Mouse (Mus musculus): ENCODE results near the gene Arhgdia. TPM values are rescaled to one million over a fixed set of nuclear protein-coding genes. Genes with fewer than 3 reads are reported as not detected.

Gene Arhgdia
- polyA plus RNA-seq, 1 experiment from 2014 or later = 444 TPM

DNA sequence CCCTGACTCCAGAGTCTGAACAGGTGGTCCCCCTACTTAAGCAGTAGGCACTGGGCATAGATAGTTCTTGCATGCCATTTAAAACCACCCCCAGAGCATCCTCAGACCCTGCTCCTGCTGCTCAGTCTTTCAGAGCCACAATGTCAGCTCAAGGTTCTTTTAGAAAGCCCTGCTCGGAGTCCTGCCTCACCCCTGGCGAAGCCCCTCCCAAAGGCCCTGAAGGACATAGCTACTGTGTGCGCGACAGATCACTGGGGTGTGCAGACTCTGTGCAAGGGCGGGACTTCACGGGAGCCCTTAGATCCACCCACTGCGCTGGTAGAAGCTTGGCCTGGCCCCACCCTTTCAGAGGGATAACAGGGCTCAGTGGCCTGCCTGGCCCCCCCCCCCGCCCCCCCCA lies 27.8 kb upstream of the Arhgdia start:
- H3K4me3 ChIP-seq (replicated peaks; ENCODE audit: low read depth, low read length) = 0 out of 2 replicates have a peak overlapping the region, but pooled peaks have one; percentile 8
- ATAC-seq (replicated peaks; ENCODE audit: low FRiP score, low read depth) = peak; percentile 41; the same call in 1 of the 2 replicates
- peak; percentile 33 for DNase-seq (ENCODE audit: low spot score)
- H3K9me3 ChIP-seq (replicated peaks; ENCODE audit: low read length) = no peaks in the 10 kb centered on the region
- TF ChIP-seq CTCF (IDR thresholded peaks at IDR 0.05; ENCODE audit: low read depth) = no peak
- peak overlapping the region; percentile 49 for H3K4me2 ChIP-seq (ENCODE audit: low read length)
- WGBS = 30% methylated on average over 8 of the region's 8 CpGs
- H3K9ac ChIP-seq (ENCODE audit: low read depth, low read length) = no peak overlapping the region
- H3K4me1 ChIP-seq (replicated peaks; ENCODE audit: insufficient read depth, low read length) = peaks cover 6% of the 10 kb centered on the region
- peaks cover 36% of the 10 kb centered on the region for H3K36me3 ChIP-seq (ENCODE audit: insufficient read depth, low read length)
- no peaks in the 10 kb centered on the region for H3K27me3 ChIP-seq (ENCODE audit: insufficient read depth, low read length)
- peak overlapping the region; percentile 31; the same call in 1 of the 2 replicates for H3K27ac ChIP-seq

DNA sequence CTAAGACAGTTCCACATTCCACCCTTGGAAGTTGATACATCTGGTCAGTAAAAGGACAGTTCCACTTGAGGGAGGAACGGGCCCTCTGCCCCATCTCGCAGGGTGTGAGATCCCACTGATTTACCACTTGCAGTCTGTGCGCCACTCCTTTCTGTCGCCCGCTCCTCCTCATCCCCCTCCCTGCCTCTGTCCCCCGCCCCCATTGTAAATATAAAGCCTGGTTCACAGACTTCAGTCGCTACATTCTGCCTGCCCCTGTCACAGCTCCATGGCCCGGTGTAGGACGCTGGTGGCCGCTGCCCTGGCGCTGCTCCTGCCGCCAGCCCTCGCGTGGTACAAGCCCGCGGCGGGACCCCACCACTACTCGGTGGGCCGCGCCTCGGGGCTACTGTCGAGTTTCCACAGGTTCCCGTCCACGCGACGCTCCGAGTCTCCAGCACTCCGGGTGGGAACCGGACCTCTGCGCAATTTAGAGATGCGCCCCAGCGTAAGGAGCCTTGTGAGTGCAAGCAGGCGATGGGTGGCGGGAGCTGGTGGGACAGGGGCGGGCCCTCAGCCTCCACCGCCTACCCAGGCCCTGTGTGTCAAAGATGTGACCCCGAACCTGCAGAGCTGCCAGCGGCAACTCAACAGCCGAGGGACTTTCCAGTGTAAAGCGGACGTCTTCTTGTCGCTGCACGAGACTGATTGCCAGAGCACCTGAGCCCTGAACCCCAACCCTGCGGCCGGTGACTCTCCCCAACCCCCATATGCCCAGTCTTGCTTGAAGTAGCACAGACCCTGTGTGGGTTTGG lies 27.0 kb upstream of the Arhgdia start, which contains the start of gene Npb:
TSS of gene Npb (plus strand) at position 237 of the 794 bp plus-strand sequence.
- H3K9me3 ChIP-seq (replicated peaks; ENCODE audit: low read length) = no peaks in the 10 kb centered on the region
- ATAC-seq (replicated peaks; ENCODE audit: low FRiP score, low read depth) (no peak; the same call in 1 of the 2 replicates), DNase-seq (ENCODE audit: low spot score) (peak; percentile 64)
- peak within 1 kb of the TSS; percentile 31; the same call in 1 of the 2 replicates for H3K27ac ChIP-seq
- 5% methylated on average over 45 of the region's 45 CpGs for WGBS
- no peaks in the 10 kb centered on the region for H3K27me3 ChIP-seq (ENCODE audit: insufficient read depth, low read length)
- peak within 1 kb of the TSS; percentile 46 for H3K9ac ChIP-seq (ENCODE audit: low read depth, low read length)
- H3K4me1 ChIP-seq (replicated peaks; ENCODE audit: insufficient read depth, low read length) = peaks cover 6% of the 10 kb centered on the region
- no peak for TF ChIP-seq CTCF (IDR thresholded peaks at IDR 0.05; ENCODE audit: low read depth)
- peak within 1 kb of the TSS; percentile 8 for H3K4me3 ChIP-seq (replicated peaks; ENCODE audit: low read depth, low read length)
- peak within 1 kb of the TSS; percentile 49 for H3K4me2 ChIP-seq (ENCODE audit: low read length)
- H3K36me3 ChIP-seq (ENCODE audit: insufficient read depth, low read length) = peaks cover 40% of the 10 kb centered on the region

DNA sequence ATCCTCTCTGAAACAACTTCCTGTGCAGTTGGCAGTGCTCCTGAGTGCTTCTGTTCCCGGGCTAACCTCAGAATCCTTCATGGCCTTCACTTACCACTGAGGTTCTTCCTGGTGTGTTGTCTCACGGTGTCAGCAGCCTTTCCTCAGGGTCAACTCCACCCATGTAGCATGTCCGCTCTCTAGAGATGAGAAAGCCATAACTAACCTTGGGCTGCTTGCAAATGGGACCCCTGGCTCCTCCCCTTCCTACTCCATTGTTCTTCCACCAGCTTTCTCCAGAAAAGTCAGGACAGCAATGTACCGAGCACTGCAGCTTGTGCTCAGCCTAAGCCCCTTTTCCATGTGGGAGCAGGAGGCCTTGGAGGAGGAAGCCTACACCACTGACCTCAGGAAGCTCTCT lies 25.3 kb upstream of the Arhgdia start:
- Histone ChIP-seq H3K9ac (ENCODE audit: low read depth, low read length) (no peak overlapping the region), H3K36me3 (ENCODE audit: insufficient read depth, low read length) (peaks cover 48% of the 10 kb centered on the region), H3K27me3 (ENCODE audit: insufficient read depth, low read length) (no peaks in the 10 kb centered on the region), H3K27ac (no peak overlapping the region), H3K4me2 (ENCODE audit: low read length) (no peak overlapping the region), H3K9me3 (replicated peaks; ENCODE audit: low read length) (no peaks in the 10 kb centered on the region), H3K4me1 (replicated peaks; ENCODE audit: insufficient read depth, low read length) (peaks cover 6% of the 10 kb centered on the region), H3K4me3 (replicated peaks; ENCODE audit: low read depth, low read length) (no peak overlapping the region)
- no peak for TF ChIP-seq CTCF (IDR thresholded peaks at IDR 0.05; ENCODE audit: low read depth)
- 67% methylated on average over 4 of the region's 4 CpGs for WGBS
- ATAC-seq (replicated peaks; ENCODE audit: low FRiP score, low read depth) (no peak), DNase-seq (ENCODE audit: low spot score) (no peak)

DNA sequence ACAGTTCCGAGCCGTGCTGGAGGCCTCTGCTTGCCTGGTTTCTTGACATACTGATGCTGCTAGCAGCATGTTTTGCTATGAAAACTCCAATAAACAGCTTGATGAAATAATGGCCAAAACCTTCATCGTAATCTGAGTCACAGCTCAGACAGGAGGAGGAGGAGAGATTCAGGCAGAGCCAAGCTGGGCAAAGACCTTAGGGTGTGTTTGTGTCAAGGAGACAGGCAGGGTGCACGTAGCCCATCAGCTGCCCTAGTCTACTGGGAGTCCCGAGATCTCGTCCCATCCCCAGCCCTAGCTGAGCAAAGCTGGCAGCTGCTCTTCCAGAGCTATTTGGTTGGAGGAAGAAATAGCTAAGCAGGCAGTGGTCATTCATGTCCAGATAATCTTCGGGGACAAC lies 24.2 kb upstream of the Arhgdia start:
- WGBS = 90% methylated on average over 7 of the region's 7 CpGs
- Histone ChIP-seq H3K9ac (ENCODE audit: low read depth, low read length) (no peak overlapping the region), H3K4me1 (replicated peaks; ENCODE audit: insufficient read depth, low read length) (peaks cover 6% of the 10 kb centered on the region), H3K9me3 (replicated peaks; ENCODE audit: low read length) (no peaks in the 10 kb centered on the region), H3K27me3 (ENCODE audit: insufficient read depth, low read length) (no peaks in the 10 kb centered on the region), H3K36me3 (ENCODE audit: insufficient read depth, low read length) (peaks cover 42% of the 10 kb centered on the region), H3K4me2 (ENCODE audit: low read length) (no peak overlapping the region), H3K27ac (no peak overlapping the region), H3K4me3 (replicated peaks; ENCODE audit: low read depth, low read length) (no peak overlapping the region)
- DNase-seq (ENCODE audit: low spot score) (no peak), ATAC-seq (replicated peaks; ENCODE audit: low FRiP score, low read depth) (no peak)
- TF ChIP-seq CTCF (IDR thresholded peaks at IDR 0.05; ENCODE audit: low read depth) = no peak

DNA sequence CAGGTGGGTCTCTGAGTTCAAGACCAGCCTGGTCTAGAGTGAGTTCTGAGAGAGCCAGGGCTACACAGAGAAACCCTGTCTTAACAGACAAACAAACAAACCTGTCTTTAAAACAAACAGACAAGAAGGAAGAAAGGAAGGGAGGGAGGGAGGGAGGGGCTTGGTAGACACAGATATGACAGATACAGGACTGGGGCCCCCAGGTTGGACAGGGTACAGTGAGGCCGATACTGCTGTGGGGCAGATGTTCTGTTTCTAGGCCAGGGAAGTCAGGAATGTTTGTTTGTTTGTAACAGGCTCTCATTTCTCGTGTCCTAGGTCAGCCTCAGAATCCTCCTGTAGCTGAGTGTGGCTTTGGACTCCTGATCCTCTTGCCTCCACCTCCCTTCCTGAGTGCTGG lies 22.1 kb upstream of the Arhgdia start:
- Histone ChIP-seq H3K4me3 (replicated peaks; ENCODE audit: low read depth, low read length) (no peak overlapping the region), H3K27me3 (ENCODE audit: insufficient read depth, low read length) (no peaks in the 10 kb centered on the region), H3K4me1 (replicated peaks; ENCODE audit: insufficient read depth, low read length) (peaks cover 6% of the 10 kb centered on the region; the same call in 1 of the 2 replicates), H3K27ac (no peak overlapping the region), H3K4me2 (ENCODE audit: low read length) (no peak overlapping the region), H3K36me3 (ENCODE audit: insufficient read depth, low read length) (peaks cover 38% of the 10 kb centered on the region), H3K9me3 (replicated peaks; ENCODE audit: low read length) (no peaks in the 10 kb centered on the region), H3K9ac (ENCODE audit: low read depth, low read length) (no peak overlapping the region)
- DNase-seq (ENCODE audit: low spot score) = no peak
- ATAC-seq (replicated peaks; ENCODE audit: low FRiP score, low read depth) = no peak
- 78% methylated on average over 2 of the region's 2 CpGs for WGBS
- TF ChIP-seq CTCF (IDR thresholded peaks at IDR 0.05; ENCODE audit: low read depth) = no peak

DNA sequence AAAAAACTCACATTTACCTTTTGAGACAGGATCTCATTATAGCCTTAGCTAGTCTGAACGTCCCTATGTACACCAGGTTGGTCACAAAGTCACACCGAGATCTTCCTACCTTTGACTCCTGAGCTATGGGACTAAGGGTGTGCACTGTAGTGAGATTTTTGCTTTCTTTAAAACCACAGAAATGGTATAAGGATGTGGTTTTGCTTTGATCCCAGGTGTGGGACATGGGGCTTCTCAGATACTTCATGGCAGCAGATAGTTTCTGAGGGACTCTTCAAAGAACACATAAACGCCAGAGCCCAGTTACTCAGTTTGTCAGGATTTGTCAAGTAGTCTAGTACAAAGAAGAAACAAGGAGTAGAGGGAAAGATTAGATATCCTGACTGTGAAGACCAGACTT lies 19.3 kb upstream of the Arhgdia start:
- no peak for ATAC-seq (replicated peaks; ENCODE audit: low FRiP score, low read depth)

More for the DNA sequence above, 19.3 kb upstream of the Arhgdia start:
- Histone ChIP-seq H3K27me3 (ENCODE audit: insufficient read depth, low read length) (no peaks in the 10 kb centered on the region), H3K9me3 (replicated peaks; ENCODE audit: low read length) (no peaks in the 10 kb centered on the region), H3K4me1 (replicated peaks; ENCODE audit: insufficient read depth, low read length) (peaks cover 10% of the 10 kb centered on the region; the same call in 1 of the 2 replicates), H3K4me3 (replicated peaks; ENCODE audit: low read depth, low read length) (no peak overlapping the region), H3K27ac (no peak overlapping the region), H3K9ac (ENCODE audit: low read depth, low read length) (no peak overlapping the region), H3K4me2 (ENCODE audit: low read length) (no peak overlapping the region), H3K36me3 (ENCODE audit: insufficient read depth, low read length) (peaks cover 43% of the 10 kb centered on the region)
- WGBS = 91% methylated on average over 3 of the region's 3 CpGs
- DNase-seq (ENCODE audit: low spot score) = no peak
- no peak for TF ChIP-seq CTCF (IDR thresholded peaks at IDR 0.05; ENCODE audit: low read depth)
